Mouse (Mus musculus) myocyte (in vitro differentiated cells): ENCODE measurements around the gene Mrps16. TPM values are rescaled to one million over a fixed set of nuclear protein-coding genes. Genes with fewer than 3 reads are reported as not detected.

Source experiments
- H3K27me3 ChIP-seq: one replicate; pipeline ENCODE4 v1.6.1; 2011; ENCODE audit not compliant: control insufficient read depth, insufficient read depth, insufficient read length
- H3K36me3 ChIP-seq: one replicate; pipeline ENCODE4 v1.6.1; 2011; ENCODE audit not compliant: control insufficient read depth, insufficient read depth
- H3K4me2 ChIP-seq: one replicate; pipeline ENCODE4 v1.6.1; 2011; ENCODE audit warnings: low read depth, control low read depth
- H3K4me3 ChIP-seq: one replicate; pipeline ENCODE4 v1.5.1; 2011; ENCODE audit warnings: mild to moderate bottlenecking, control low read depth, moderate library complexity
- H3K79me2 ChIP-seq: one replicate; pipeline ENCODE4 v1.6.1; 2011; ENCODE audit not compliant: control insufficient read depth, insufficient read depth
- H3ac ChIP-seq: one replicate; pipeline ENCODE4 v1.6.1; 2011; ENCODE audit not compliant: control insufficient read depth, insufficient read length
- CEBPB ChIP-seq: IDR thresholded peaks from 2 replicates; pipeline ENCODE4 v1.6.1; 2011; ENCODE audit warnings: mild to moderate bottlenecking, moderate library complexity; ENCODE audit not compliant: poor library complexity, insufficient read depth, severe bottlenecking
- E2F4 ChIP-seq: IDR thresholded peaks from one replicate; pipeline ENCODE4 v1.6.1; 2011; ENCODE audit warnings: mild to moderate bottlenecking, control low read depth, moderate library complexity; ENCODE audit not compliant: insufficient read depth
- MAX ChIP-seq: IDR thresholded peaks from one replicate; pipeline ENCODE4 v1.6.1; 2011; ENCODE audit warnings: low read depth, mild to moderate bottlenecking, control low read depth
- MYOD1 ChIP-seq, 3 experiments: IDR thresholded peaks; one replicate each; pipeline ENCODE4 v1.6.1; 2011; ENCODE audit warnings: control low read depth in 2 of 3, low read depth in 2 of 3, mild to moderate bottlenecking in 2 of 3, moderate library complexity in 1 of 3; ENCODE audit not compliant: insufficient read length in 2 of 3, control insufficient read depth in 1 of 3
- MYOG ChIP-seq, 3 experiments: IDR thresholded peaks; one replicate each; pipeline ENCODE4 v1.6.1; 2011; ENCODE audit warnings: control low read depth in 2 of 3, low read depth in 2 of 3, mild to moderate bottlenecking in 2 of 3; ENCODE audit not compliant: insufficient read length in 2 of 3, control insufficient read depth in 1 of 3, insufficient read depth in 1 of 3
- POLR2A ChIP-seq: IDR thresholded peaks from one replicate; pipeline ENCODE4 v1.6.1; 2011; ENCODE audit warnings: low read depth, mild to moderate bottlenecking, control low read depth, moderate library complexity; ENCODE audit not compliant: insufficient read length
- POLR2AphosphoS2 ChIP-seq: IDR thresholded peaks from one replicate; pipeline ENCODE4 v1.6.1; 2011; ENCODE audit warnings: low read depth, control low read depth; ENCODE audit not compliant: insufficient read length
- REST ChIP-seq: IDR thresholded peaks from one replicate; pipeline ENCODE4 v1.6.1; 2011; ENCODE audit warnings: mild to moderate bottlenecking, control low read depth, moderate library complexity; ENCODE audit not compliant: insufficient read depth, insufficient read length
- SRF ChIP-seq: IDR thresholded peaks from one replicate; pipeline ENCODE4 v1.6.1; 2011; ENCODE audit warnings: low read depth; ENCODE audit not compliant: control insufficient read depth, insufficient read length
- TCF12 ChIP-seq: IDR thresholded peaks from one replicate; pipeline ENCODE4 v1.6.1; 2011; ENCODE audit warnings: mild to moderate bottlenecking, control low read depth; ENCODE audit not compliant: poor library complexity, insufficient read depth, severe bottlenecking
- TCF3 ChIP-seq: IDR thresholded peaks from one replicate; pipeline ENCODE4 v1.6.1; 2011; ENCODE audit warnings: low read depth, control low read depth; ENCODE audit not compliant: insufficient read length
- USF1 ChIP-seq: IDR thresholded peaks from one replicate; pipeline ENCODE4 v1.6.1; 2011; ENCODE audit warnings: low read depth, mild to moderate bottlenecking, control low read depth, moderate library complexity
- polyA plus RNA-seq: library from polyadenylated mRNA; unstranded; fragments of >200 nt; fragmentation: generic; extraction: Trizol; gene quantifications from one replicate; pipeline ENCODE4 v1.2.1, GENCODE M21; 2012; ENCODE audit warnings: missing spikeins

The Mrps16 gene
- polyA plus RNA-seq, 1 experiment: 70.1 TPM

GRCm38 (mm10) chr14:20398864-20399263 is 5.4 kb upstream of the Mrps16 start:
- Histone ChIP-seq H3ac (no peak overlapping the region), H3K4me2 (peak overlapping the region; percentile 4), H3K36me3 (no peaks in the 10 kb centered on the region), H3K27me3 (no peaks in the 10 kb centered on the region), H3K79me2 (no peaks in the 10 kb centered on the region), H3K4me3 (no peak overlapping the region)
- no peak for TF ChIP-seq REST
- TF ChIP-seq MYOD1 (IDR thresholded peaks at IDR 0.05; ENCODE audit: control insufficient read depth in 1 of 3, insufficient read length in 2 of 3, low read depth in 2 of 3): no peak
- TF ChIP-seq MAX: no peak
- no peak for TF ChIP-seq TCF3
- no peak for TF ChIP-seq POLR2A
- no peak for TF ChIP-seq MYOG (IDR thresholded peaks at IDR 0.05; ENCODE audit: control insufficient read depth in 1 of 3, insufficient read depth in 1 of 3, insufficient read length in 2 of 3, low read depth in 2 of 3)
- TF ChIP-seq E2F4: no peak
- no peak for TF ChIP-seq SRF
- no peak for TF ChIP-seq CEBPB
- TF ChIP-seq USF1: no peak
- no peak for TF ChIP-seq POLR2AphosphoS2
- no peak for TF ChIP-seq TCF12

GRCm38 (mm10) chr14:20397220-20397619 is 3.8 kb upstream of the Mrps16 start:
- Histone ChIP-seq H3K36me3 (no peaks in the 10 kb centered on the region), H3K79me2 (peaks cover 10% of the 10 kb centered on the region), H3K4me3 (no peak overlapping the region), H3K27me3 (no peaks in the 10 kb centered on the region), H3K4me2 (no peak overlapping the region), H3ac (no peak overlapping the region)
- TF ChIP-seq CEBPB (no peak), POLR2AphosphoS2 (no peak), REST (no peak), MAX (no peak), POLR2A (no peak), TCF3 (no peak), USF1 (no peak), MYOG (IDR thresholded peaks at IDR 0.05; ENCODE audit: control insufficient read depth in 1 of 3, insufficient read depth in 1 of 3, insufficient read length in 2 of 3, low read depth in 2 of 3) (no peak), E2F4 (no peak), TCF12 (no peak), MYOD1 (IDR thresholded peaks at IDR 0.05; ENCODE audit: control insufficient read depth in 1 of 3, insufficient read length in 2 of 3, low read depth in 2 of 3) (no peak), SRF (no peak)

- Histone ChIP-seq H3K79me2 (peaks cover 21% of the 10 kb centered on the region), H3ac (no peak overlapping the region), H3K27me3 (no peaks in the 10 kb centered on the region), H3K4me3 (peak overlapping the region; percentile 70), H3K36me3 (peaks cover 7% of the 10 kb centered on the region), H3K4me2 (peak overlapping the region; percentile 94)
- TF ChIP-seq CEBPB (no peak), MYOG (IDR thresholded peaks at IDR 0.05; ENCODE audit: control insufficient read depth in 1 of 3, insufficient read depth in 1 of 3, insufficient read length in 2 of 3, low read depth in 2 of 3) (no peak), USF1 (no peak), REST (no peak), TCF12 (no peak)
Observed at GRCm38 (mm10) chr14:20392326-20392725, 1.1 kb downstream of the Mrps16 start.

- TF ChIP-seq POLR2AphosphoS2 (peak; percentile 21), MYOD1 (IDR thresholded peaks at IDR 0.05; ENCODE audit: control insufficient read depth in 1 of 3, insufficient read length in 2 of 3, low read depth in 2 of 3) (no peak), E2F4 (no peak), TCF3 (no peak), MYOG (IDR thresholded peaks at IDR 0.05; ENCODE audit: control insufficient read depth in 1 of 3, insufficient read depth in 1 of 3, insufficient read length in 2 of 3, low read depth in 2 of 3) (no peak), MAX (no peak)
- no peaks in the 10 kb centered on the region for H3K27me3 ChIP-seq
- H3ac ChIP-seq: no peak overlapping the region
- H3K79me2 ChIP-seq: peaks cover 37% of the 10 kb centered on the region
- H3K36me3 ChIP-seq: peaks cover 14% of the 10 kb centered on the region
- H3K4me2 ChIP-seq: peak overlapping the region; percentile 75
- H3K4me3 ChIP-seq: peak overlapping the region; percentile 65
Observed at GRCm38 (mm10) chr14:20389446-20390079, 3.9 kb downstream of the Mrps16 start.

GRCm38 (mm10) chr14:20388441-20389129 is 4.8 kb downstream of the Mrps16 start, which contains the start of gene Dnajc9:
Dnajc9 (minus strand) TSS chr14:20388910.
- Histone ChIP-seq H3ac (peak within 1 kb of the TSS; percentile 60), H3K4me2 (peak within 1 kb of the TSS; percentile 83), H3K4me3 (peak within 1 kb of the TSS; percentile 65), H3K27me3 (no peaks in the 10 kb centered on the region), H3K36me3 (peaks cover 17% of the 10 kb centered on the region), H3K79me2 (peaks cover 37% of the 10 kb centered on the region)
- no peak for TF ChIP-seq CEBPB
- peak; percentile 78 for TF ChIP-seq E2F4
- TF ChIP-seq MAX: no peak
- TF ChIP-seq POLR2AphosphoS2: peak; percentile 93
- peak; percentile 81 for TF ChIP-seq POLR2A
- TF ChIP-seq REST: peak; percentile 62
- TF ChIP-seq TCF3: no peak
- TF ChIP-seq MYOG (IDR thresholded peaks at IDR 0.05; ENCODE audit: control insufficient read depth in 1 of 3, insufficient read depth in 1 of 3, insufficient read length in 2 of 3, low read depth in 2 of 3): no peak
- peak in 1 of 3 experiments; percentile 35 for TF ChIP-seq MYOD1 (IDR thresholded peaks at IDR 0.05; ENCODE audit: control insufficient read depth in 1 of 3, insufficient read length in 2 of 3, low read depth in 2 of 3)
- no peak for TF ChIP-seq SRF
- no peak for TF ChIP-seq USF1
- TF ChIP-seq TCF12: no peak
